Mouse (Mus musculus) intestine, embryonic 15.5 days (tissue): ENCODE results near the gene Apoc3. TPM values are rescaled to one million over a fixed set of nuclear protein-coding genes. Genes with fewer than 3 reads are reported as not detected.

Source experiments
- ATAC-seq: fragments of 200-750 bp; cut with Nextera tagmentation; 2 replicates; pipeline ENCODE4 v1.8.0; 2017; ENCODE audit warnings: moderate TSS enrichment, moderate library complexity
- H3K27ac ChIP-seq: fragments of 300-500 bp; sonication (generic); 2 replicates; pipeline ENCODE4 v1.5.1; 2015; ENCODE audit warnings: mild to moderate bottlenecking, inconsistent platforms
- H3K27me3 ChIP-seq: fragments of 300-500 bp; sonication (generic); replicated peaks from 2 replicates; pipeline ENCODE4 v1.6.1; 2015; ENCODE audit warnings: inconsistent platforms
- H3K36me3 ChIP-seq: fragments of 300-500 bp; sonication (generic); 2 replicates; pipeline ENCODE4 v1.6.1; 2015; ENCODE audit warnings: inconsistent platforms
- H3K4me1 ChIP-seq: fragments of 300-500 bp; sonication (generic); replicated peaks from 2 replicates; pipeline ENCODE4 v1.6.1; 2015; ENCODE audit warnings: inconsistent platforms
- H3K4me2 ChIP-seq: fragments of 300-500 bp; sonication (generic); replicated peaks from 2 replicates; pipeline ENCODE4 v1.6.1; 2015; ENCODE audit warnings: mild to moderate bottlenecking, inconsistent platforms
- H3K4me3 ChIP-seq: fragments of 300-500 bp; sonication (generic); replicated peaks from 2 replicates; pipeline ENCODE4 v1.5.1; 2015; ENCODE audit warnings: inconsistent platforms
- H3K9ac ChIP-seq: fragments of 300-500 bp; sonication (generic); 2 replicates; pipeline ENCODE4 v1.6.1; 2015; ENCODE audit warnings: inconsistent platforms
- H3K9me3 ChIP-seq: fragments of 300-500 bp; sonication (generic); 2 replicates; pipeline ENCODE4 v1.6.1; 2016; ENCODE audit warnings: inconsistent platforms
- WGBS: fragments of 180-500 bp; shearing (Covaris S2); methylation state at CpG from one replicate; pipeline ENCODE4 v1.1.7; 2015; 5-methylcytosine and 5-hydroxymethylcytosine counted together
- polyA plus RNA-seq: library from polyadenylated mRNA; unstranded; fragments of >200 nt; fragmentation: Nextera tagmentation; extraction: Ambion mirVana; gene quantifications from 2 replicates; pipeline ENCODE4 v1.2.1, GENCODE M21; 2015

The Apoc3 gene
- polyA plus RNA-seq, 1 experiment from 2014 or later = 247 TPM

DNA sequence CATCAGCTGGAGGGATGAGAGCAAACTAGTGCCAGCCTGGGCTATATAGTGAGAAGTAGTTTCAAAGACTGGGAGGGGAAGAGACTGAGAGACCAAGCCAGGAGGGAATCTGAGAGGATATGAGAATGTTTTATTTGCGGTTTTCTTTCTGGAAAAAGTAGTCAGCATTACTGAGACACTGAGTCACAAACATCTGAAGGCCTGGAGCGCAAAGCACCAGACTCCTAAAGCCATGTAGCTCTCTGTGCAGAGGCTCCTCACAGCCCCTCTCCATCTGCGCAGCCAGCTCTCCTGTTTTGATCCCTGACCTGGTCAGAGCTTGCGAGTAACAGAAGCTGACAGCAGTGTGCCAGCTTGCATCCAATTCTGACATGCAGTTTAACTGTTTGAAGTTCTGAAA, 47.1 kb downstream of the Apoc3 start:
- 91% methylated on average over 4 of the region's 4 CpGs for WGBS
- Histone ChIP-seq H3K9ac (no peak overlapping the region), H3K4me2 (no peak overlapping the region), H3K27ac (no peak overlapping the region), H3K4me1 (0 out of 2 replicates have a peak, but pooled peaks cover 3% of the 10 kb centered on the region), H3K4me3 (no peak overlapping the region), H3K9me3 (no peaks in the 10 kb centered on the region), H3K27me3 (no peaks in the 10 kb centered on the region), H3K36me3 (no peaks in the 10 kb centered on the region)
- no peak for ATAC-seq

DNA sequence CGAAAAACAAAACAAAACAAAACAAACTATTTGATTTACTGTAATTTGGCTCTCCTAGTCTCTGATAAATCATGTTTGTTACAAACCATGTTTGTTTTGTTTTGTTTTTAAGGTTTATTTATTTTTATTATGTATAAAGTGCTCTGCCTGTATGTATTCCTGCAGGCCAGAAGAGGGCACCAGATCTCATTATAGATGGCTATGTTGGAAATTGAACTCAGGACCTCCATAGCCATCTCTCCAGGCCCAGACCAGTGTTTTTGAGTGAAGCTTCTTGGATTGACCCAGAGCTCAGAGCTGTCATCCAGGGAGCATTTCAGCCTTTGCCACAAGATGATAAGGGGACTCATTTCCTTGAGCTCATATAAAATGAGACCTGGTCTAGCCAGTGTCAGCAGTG, 49.0 kb downstream of the Apoc3 start:
- H3K9me3 ChIP-seq = no peaks in the 10 kb centered on the region
- H3K9ac ChIP-seq = no peak overlapping the region
- 0 out of 2 replicates have a peak, but pooled peaks cover 3% of the 10 kb centered on the region for H3K4me1 ChIP-seq
- no peak overlapping the region for H3K4me2 ChIP-seq
- 84% methylated on average over 1 of the region's 1 CpGs for WGBS
- ATAC-seq = no peak
- no peaks in the 10 kb centered on the region for H3K36me3 ChIP-seq
- H3K27ac ChIP-seq = no peak overlapping the region
- H3K4me3 ChIP-seq = no peak overlapping the region
- H3K27me3 ChIP-seq = no peaks in the 10 kb centered on the region

DNA sequence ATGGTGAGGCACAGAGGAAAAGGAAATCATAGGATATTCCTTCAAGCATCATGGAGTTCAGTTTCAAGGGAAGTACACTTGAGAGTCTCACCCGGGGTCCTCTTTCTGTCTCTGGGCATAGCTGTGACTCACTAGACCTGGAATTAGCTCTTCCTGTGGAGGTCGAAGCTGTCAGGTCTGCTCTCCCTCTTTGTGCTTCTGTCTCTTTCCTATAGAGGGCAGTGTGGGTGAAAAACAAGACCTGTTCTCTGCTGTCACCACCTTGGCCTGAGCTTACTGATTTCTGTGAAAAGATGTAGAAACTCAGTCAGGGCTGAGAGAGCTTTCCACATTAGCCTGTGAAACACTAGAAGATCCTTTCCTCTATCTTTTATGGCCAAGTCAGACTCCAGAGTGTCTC, 50.2 kb downstream of the Apoc3 start:
- Histone ChIP-seq H3K9me3 (no peaks in the 10 kb centered on the region), H3K4me2 (no peak overlapping the region), H3K4me3 (no peak overlapping the region), H3K27ac (no peak overlapping the region), H3K4me1 (no peaks in the 10 kb centered on the region), H3K9ac (no peak overlapping the region), H3K36me3 (no peaks in the 10 kb centered on the region), H3K27me3 (no peaks in the 10 kb centered on the region)
- peak; percentile 28; the same call in 1 of the 2 replicates for ATAC-seq
- 45% methylated on average over 2 of the region's 2 CpGs for WGBS

DNA sequence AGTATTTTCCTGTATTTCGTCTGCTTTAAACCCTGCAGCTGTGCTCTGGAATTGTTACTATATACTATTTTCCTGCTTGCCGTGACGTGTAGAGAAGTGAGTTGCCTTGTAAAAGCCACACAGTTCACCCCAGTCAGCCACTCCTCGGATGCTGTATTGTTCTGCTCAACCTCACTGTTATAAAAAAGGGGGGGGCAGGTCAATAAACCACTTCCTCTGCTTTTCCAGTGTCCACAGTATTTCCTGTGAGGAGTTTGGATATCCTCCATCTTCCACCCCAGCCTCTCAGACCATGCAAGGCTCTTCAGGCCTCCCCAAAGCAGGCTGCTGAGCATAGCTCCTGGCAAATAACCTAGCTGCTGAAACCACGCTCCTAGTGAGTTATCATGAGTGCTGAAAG, 50.9 kb downstream of the Apoc3 start:
- H3K4me2 ChIP-seq = no peak overlapping the region
- H3K9me3 ChIP-seq = no peaks in the 10 kb centered on the region
- no peak overlapping the region for H3K9ac ChIP-seq
- no peak overlapping the region for H3K4me3 ChIP-seq
- 0 out of 2 replicates have a peak overlapping the region, but pooled peaks have one; percentile 42 for H3K27ac ChIP-seq
- H3K36me3 ChIP-seq = no peaks in the 10 kb centered on the region
- 44% methylated on average over 5 of the region's 5 CpGs for WGBS
- no peaks in the 10 kb centered on the region for H3K27me3 ChIP-seq
- no peaks in the 10 kb centered on the region for H3K4me1 ChIP-seq
- ATAC-seq = peak; percentile 41; the same call in 1 of the 2 replicates

Other genes starting within 250 kb of the Apoc3 start
- 137 and 141 TPM in 2 replicates for gene Pafah1b2, start 222.9 kb downstream of the Apoc3 start, polyA plus RNA-seq
- 12.4 and 13.2 TPM in 2 replicates for gene Sik3, start 222.8 kb downstream of the Apoc3 start, polyA plus RNA-seq
- gene Apoa1, start 7.1 kb downstream of the Apoc3 start, polyA plus RNA-seq = 1,502 and 1,827 TPM in 2 replicates
- 576 and 837 TPM in 2 replicates for gene Apoa4, start 5.1 kb upstream of the Apoc3 start, polyA plus RNA-seq
- 0.38 TPM in 2 replicates for gene Apoa5, start 33.0 kb upstream of the Apoc3 start, polyA plus RNA-seq
- gene Zpr1, start 37.4 kb upstream of the Apoc3 start, polyA plus RNA-seq = 57.2 and 63.2 TPM in 2 replicates
- gene Bud13, start 47.4 kb upstream of the Apoc3 start, polyA plus RNA-seq = 19.7 and 20.0 TPM in 2 replicates
- not detected in 2 replicates for gene 4931429L15Rik, start 84.3 kb upstream of the Apoc3 start, polyA plus RNA-seq